Mouse (Mus musculus) embryonic fibroblast, embryonic 13.5 days (primary cell): ENCODE results near the gene Dhdh. TPM values are rescaled to one million over a fixed set of nuclear protein-coding genes. Genes with fewer than 3 reads are reported as not detected.
A peak's percentile ranks its signal among the peaks of the same experiment; 100 is the strongest.

Experiments used
- H3K27ac ChIP-seq: 2 replicates; pipeline ENCODE4 v1.5.1; 2012; ENCODE audit warnings: low read length, control low read depth, inconsistent platforms; ENCODE audit not compliant: insufficient read depth
- H3K4me1 ChIP-seq: 2 replicates; pipeline ENCODE4 v1.6.1; 2011; ENCODE audit warnings: low read length; ENCODE audit not compliant: control insufficient read depth, insufficient read depth
- H3K4me3 ChIP-seq: 2 replicates; pipeline ENCODE4 v1.5.1; 2011; ENCODE audit warnings: mild to moderate bottlenecking, control low read depth, low read length; ENCODE audit not compliant: insufficient read depth
- CTCF ChIP-seq: IDR thresholded peaks from 2 replicates; pipeline ENCODE4 v1.5.1; 2011; ENCODE audit warnings: mild to moderate bottlenecking, control low read depth, low read length, moderate library complexity, borderline replicate concordance; ENCODE audit not compliant: insufficient read depth
- POLR2A ChIP-seq: IDR thresholded peaks from 2 replicates; pipeline ENCODE4 v1.6.1; 2011; ENCODE audit warnings: low read depth, mild to moderate bottlenecking, control low read depth, low read length, moderate library complexity
- polyA plus RNA-seq: library from polyadenylated mRNA; stranded (reverse); fragments of >200 nt; gene quantifications from 2 replicates; pipeline ENCODE4 v1.2.4, GENCODE M21; 2011; ENCODE audit warnings: low read depth; ENCODE audit not compliant: missing spikeins, insufficient read length

Gene Dhdh
- polyA plus RNA-seq, 1 experiment = 1.2 TPM

DNA sequence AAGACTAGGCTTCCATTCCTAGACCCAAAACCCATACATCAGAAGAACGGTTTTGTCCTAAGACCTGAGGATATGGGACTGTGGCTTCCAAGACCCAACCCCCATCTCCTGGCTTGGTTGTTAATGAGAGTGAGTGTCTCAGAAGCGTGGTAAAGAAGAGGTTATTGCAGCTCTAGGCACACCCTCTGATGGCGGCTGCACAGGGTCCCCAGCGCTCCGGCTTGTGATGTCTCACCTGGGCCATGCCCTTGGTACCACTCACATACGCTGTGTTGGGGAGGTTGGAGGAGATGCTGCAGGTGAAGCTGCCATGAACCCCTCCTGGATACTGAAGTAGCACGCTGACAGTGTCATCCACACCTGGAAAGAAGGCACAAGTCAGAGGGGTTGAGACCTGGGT lies 9.8 kb downstream of the Dhdh start:
- no peaks in the 10 kb centered on the region for H3K4me1 ChIP-seq
- no peak overlapping the region for H3K27ac ChIP-seq
- TF ChIP-seq POLR2A = no peak
- no peak for TF ChIP-seq CTCF
- no peak overlapping the region for H3K4me3 ChIP-seq

DNA sequence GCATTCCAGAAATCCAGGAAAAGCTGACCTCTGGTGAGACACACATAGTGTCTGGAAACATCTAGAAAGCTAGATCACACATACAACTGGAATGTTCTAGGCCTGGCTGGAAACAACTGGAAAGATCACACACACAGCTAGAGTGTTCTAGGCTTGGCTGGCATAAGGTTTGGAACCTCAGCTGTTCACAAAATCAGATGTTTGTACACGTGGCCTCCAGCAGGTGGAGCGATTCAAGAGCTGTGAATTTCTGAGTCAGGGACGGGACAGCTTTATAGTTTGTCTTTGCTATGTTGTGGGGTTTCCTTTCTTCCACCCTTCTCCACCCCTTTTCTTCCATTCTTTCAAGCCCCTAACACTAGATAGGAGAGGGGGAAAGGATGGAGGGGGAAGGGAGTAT lies 11.6 kb downstream of the Dhdh start:
- Histone ChIP-seq H3K27ac (no peak overlapping the region), H3K4me3 (no peak overlapping the region), H3K4me1 (no peaks in the 10 kb centered on the region)
- TF ChIP-seq POLR2A = no peak
- TF ChIP-seq CTCF = peak; percentile 29; the same call in 1 of the 2 replicates

DNA sequence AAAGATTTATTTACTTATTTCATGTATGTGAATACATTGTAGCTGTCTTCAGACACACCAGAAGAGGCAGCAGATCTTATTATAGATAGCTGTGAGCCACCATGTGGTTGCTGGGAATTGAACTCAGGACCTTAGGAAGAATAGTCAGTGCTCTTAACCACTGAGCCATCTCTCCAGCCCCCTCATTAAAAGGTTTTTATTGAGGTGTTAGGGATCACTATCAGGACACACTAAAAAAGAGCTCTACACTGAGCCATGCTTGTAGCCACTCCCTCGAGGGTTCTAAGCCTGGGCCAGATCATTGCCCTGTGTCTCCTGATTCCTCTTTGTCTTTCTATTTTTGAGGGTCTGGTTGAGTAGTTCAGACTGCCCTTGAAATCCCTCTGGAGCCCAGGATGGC lies 12.2 kb downstream of the Dhdh start:
- H3K27ac ChIP-seq = no peak overlapping the region
- H3K4me3 ChIP-seq = no peak overlapping the region
- TF ChIP-seq POLR2A (no peak), CTCF (no peak)
- H3K4me1 ChIP-seq = no peaks in the 10 kb centered on the region

DNA sequence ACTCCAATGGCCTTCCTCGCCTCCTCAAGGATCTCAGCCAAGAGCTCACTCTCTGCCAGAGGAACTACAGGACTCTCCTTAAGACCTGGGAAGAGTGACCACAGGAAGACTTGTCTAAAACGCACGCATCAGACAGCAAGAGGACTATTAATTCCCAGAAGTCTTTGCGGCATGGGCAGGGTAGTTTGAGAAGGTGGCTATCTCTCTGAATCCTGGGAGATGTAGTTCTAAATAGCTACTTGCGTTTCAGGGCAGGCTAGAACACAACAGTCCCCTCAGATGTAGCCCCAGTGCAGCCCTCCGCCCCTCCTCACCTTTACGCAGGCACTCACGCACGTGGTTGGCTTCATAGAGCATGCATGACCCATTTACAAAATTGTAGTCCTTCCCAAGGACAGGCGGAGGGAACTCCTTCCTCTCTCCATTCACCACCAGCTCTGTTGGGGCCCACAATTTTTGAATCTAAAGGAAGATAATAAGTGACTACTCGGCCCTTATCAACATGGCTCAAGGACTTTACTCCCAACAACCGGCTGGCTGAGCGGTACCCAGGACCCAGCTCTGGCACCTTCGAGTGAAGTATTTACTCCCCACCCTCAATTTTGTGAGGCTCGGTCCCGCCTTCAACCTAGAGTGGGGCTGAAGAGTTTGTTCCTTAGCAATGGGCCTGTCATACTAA lies 13.2 kb downstream of the Dhdh start:
- H3K27ac ChIP-seq = no peak overlapping the region
- peak; percentile 49; the same call in 1 of the 2 replicates for TF ChIP-seq POLR2A
- TF ChIP-seq CTCF = no peak
- no peak overlapping the region for H3K4me3 ChIP-seq
- no peaks in the 10 kb centered on the region for H3K4me1 ChIP-seq

DNA sequence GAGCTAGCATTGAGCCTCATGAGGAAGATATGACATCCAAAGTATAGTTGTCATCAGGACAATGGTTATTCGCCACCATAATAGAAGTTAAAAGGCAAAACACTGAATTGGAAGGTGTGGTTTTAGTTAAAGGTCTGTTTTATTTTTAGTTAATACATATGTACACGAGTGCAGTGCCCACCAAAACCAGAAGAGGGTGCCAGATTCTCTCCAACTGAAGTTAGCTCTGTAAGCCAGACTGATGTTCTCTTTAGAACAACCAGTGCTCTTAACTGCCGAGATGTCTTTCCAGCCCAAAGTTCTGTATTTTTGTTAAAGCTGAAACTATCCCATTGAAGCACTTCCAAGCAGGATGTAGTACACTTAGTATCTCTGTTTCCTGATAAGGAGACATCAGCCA lies 17.7 kb downstream of the Dhdh start:
- Histone ChIP-seq H3K4me3 (no peak overlapping the region), H3K4me1 (no peaks in the 10 kb centered on the region), H3K27ac (no peak overlapping the region)
- TF ChIP-seq CTCF (no peak), POLR2A (no peak)

DNA sequence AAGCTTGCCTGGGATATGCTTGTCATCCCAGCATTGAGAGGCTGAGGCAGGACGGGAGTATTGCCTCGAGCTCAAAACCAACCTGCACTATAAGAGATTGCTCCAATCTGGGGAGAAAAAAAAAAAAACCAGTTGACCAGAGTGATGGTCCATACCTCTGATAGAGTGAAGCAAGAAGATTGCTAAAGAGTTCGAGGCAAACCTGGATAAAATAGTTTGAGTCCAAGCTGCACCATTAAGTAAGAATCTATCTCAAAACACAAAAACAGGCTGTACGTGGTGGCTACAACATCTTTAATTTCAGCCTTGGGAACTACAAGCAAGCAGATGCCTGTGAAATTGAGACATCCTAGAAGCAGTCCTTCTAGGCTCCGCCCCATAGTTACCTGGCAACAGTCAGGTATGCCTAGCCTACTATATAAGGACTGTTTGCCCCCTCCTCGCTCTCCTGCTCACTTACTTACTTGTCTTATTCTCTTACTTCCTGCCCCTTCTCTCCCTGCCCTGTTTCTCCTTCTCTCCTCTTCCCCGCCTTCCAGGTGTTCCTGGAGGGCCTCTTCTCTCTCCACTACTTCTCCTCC lies 21.4 kb downstream of the Dhdh start:
- peak overlapping the region; percentile 25; the same call in 1 of the 2 replicates for H3K4me3 ChIP-seq
- peaks cover 7% of the 10 kb centered on the region for H3K4me1 ChIP-seq
- no peak overlapping the region for H3K27ac ChIP-seq
- no peak for TF ChIP-seq CTCF
- no peak for TF ChIP-seq POLR2A

DNA sequence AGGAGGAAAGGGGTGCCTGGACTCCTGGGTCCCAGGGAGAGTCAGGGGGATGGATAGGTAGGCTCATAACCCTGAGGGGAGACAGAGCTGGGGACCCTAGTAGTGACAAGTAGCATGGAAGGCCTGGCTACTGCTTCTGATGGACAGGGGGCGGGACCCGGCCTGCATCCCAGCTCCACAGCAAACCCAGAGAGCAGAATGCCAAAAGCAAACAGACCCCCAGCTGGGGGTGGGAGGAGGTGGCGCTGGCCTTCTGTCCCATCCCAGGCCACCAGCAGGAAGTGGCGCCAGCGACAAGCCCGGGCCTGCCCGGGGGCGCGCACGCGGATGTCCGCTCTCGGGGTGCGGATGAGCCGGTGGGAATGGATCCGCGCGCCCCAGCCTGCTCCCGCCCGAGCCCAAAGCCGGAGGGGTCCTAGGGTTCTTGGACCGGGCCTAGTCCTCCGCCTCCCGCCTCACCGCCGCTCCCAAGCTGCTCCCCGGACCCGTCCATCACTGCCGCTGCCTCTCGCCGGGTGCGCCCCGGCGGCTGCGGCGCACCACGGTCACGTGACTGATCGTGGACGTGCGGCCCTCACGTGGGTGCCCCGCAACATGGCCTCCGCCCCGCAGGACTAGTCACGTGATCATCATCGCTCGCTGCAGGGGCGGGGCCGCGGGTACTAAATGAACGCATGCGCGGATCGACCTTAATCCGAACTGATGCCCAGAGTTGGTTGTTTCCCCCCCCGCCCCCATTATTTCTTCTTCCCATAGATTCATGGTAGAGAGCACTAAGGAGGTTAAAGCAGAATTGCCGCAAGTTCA lies 22.1 kb downstream of the Dhdh start, which contains the start of gene Bax:
Gene Bax (minus strand): TSS at position 616 of the 807 bp plus-strand sequence.
- Histone ChIP-seq H3K4me1 (peaks cover 7% of the 10 kb centered on the region), H3K27ac (peak within 1 kb of the TSS; percentile 90), H3K4me3 (peak within 1 kb of the TSS; percentile 96)
- TF ChIP-seq POLR2A = peak; percentile 78
- TF ChIP-seq CTCF = no peak

DNA sequence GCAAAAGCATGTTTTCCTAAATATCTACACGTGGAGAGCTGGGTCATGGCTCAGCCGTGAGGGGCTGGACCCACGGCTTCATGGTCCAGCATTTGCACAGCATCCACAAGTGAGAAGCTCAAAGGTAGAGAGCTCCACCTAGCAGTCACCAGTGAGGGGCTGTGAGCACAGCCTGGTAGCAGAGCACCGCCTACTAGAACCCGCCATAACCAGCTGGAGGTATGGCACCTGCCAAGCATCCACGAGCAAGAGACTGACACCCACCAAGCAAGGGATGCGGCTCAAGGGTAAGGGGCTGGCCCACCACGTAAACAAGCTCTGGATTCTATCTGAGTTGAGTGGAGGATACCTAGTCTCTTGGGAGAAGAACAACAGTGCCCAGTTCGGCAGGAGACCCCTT lies 23.1 kb downstream of the Dhdh start:
- TF ChIP-seq POLR2A (no peak), CTCF (no peak)
- Histone ChIP-seq H3K27ac (peak overlapping the region; percentile 90; the same call in 1 of the 2 replicates), H3K4me3 (peak overlapping the region; percentile 96)

DNA sequence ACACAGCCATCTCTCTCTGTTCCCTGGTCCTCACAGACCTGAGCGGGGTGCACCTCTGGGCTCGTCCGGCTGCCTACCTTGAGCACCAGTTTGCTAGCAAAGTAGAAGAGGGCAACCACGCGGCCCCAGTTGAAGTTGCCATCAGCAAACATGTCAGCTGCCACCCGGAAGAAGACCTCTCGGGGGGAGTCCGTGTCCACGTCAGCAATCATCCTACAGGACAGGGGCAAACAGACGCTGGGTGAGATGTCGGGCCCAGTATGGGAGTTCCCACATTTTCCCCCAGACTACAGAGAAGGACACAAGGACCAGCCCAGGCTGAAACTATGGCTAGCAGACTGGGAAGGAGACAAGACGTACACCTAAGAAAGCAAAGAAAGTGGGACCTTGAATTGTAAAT lies 23.5 kb downstream of the Dhdh start:
- TF ChIP-seq POLR2A = no peak
- TF ChIP-seq CTCF = no peak
- Histone ChIP-seq H3K4me3 (peak overlapping the region; percentile 96), H3K4me1 (peaks cover 12% of the 10 kb centered on the region)

More for the DNA sequence above, 23.1 kb downstream of the Dhdh start:
- H3K4me1 ChIP-seq = peaks cover 9% of the 10 kb centered on the region

More for the DNA sequence above, 23.5 kb downstream of the Dhdh start:
- H3K27ac ChIP-seq = peak overlapping the region; percentile 3; the same call in 1 of the 2 replicates
